Mouse (Mus musculus) CD4-positive, CD25-positive, alpha-beta regulatory T cell (primary cell): ENCODE data around the gene 1190005I06Rik. TPM values are rescaled to one million over a fixed set of nuclear protein-coding genes. Genes with fewer than 3 reads are reported as not detected.

ENCODE experiments used
- polyA plus RNA-seq: library from polyadenylated mRNA; unstranded; fragments of 100-300 nt; shearing (Covaris generic); gene quantifications from one replicate; pipeline ENCODE4 v1.2.1, GENCODE M21; 2017

1190005I06Rik gene
- polyA plus RNA-seq = 2.6 TPM

DNA sequence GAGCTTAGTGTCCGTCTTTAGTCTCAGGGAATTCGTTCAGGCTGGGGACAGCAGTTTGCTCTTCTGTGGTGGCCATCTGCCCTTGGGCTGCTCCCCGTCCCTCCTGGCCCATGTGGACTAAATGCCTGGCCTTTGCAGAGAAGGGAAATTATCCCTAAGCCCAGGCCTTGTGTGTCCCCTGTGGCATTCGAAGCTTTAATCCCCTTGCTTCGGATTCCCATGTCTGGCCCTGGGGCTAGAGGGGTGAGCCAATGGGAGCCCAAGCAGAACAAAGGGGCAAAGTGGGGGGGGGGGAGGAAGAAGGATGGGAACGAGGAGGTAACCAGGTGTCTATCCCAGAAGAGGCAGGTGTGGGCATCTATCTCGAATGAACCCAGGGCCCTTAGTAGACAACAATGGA lies at the start of gene 1190005I06Rik:
Gene 1190005I06Rik (minus strand): TSS at position 101 of the 400 bp plus-strand sequence.

GRCm38 (mm10) chr8:120668374-120668905 lies 21.0 kb upstream of the 1190005I06Rik start, which contains the start of gene Emc8:
Gene Emc8 (minus strand): TSS chr8:120668573.

DNA sequence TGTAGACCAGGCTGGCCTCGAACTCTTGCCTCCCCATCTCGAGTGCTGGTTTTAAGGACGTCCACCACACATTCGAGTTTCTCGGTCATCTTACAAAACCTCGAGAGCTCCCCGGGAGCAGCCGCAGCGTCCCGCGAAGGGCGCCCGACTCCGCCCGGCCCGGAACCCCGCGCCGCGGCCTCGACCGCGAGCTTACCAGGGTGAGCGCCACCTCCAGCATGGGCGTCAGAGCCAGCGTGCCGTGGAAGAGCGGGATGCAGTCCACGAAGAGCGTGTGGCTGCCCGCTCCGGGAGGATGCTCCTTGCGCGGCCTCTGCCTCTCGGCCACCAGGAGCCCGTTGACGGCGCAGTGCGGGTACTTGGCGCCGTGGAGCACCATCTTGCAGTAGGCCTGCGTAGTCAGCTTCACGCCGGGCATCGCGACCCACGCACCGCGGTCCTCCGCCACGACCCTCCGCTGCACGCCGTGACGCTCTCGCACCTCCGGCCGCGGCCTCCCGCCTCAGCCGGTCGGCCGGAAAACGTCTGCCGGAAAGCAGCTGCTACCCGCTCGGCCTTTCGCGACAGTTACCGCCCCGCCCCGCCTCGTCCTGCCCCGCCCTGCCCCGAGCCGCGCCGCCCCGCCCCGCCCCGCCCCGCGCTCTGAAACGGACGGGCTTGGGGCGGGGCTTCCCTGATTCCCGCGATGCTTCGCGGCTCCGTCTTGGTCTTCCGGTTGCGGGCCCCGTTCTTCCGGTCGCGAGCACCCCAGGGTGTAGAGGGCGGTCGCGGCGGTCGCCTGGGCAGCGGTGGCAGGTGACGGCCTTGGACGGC lies 20.3 kb upstream of the 1190005I06Rik start, which contains the start of the genes Gm27021 and Cox4i1:
Gene Gm27021 (minus strand): TSS at position 519 of the 813 bp plus-strand sequence.
Gene Cox4i1 (plus strand): TSS at position 662 of the 813 bp plus-strand sequence.

GRCm38 (mm10) chr8:120588908-120589771 lies 58.3 kb downstream of the 1190005I06Rik start, which contains the start of gene Gins2:
Gene Gins2 (minus strand): TSS chr8:120589304.

Other genes with a start within 250 kb of the 1190005I06Rik start
- gene Gins2, start 58.3 kb downstream of the 1190005I06Rik start, polyA plus RNA-seq = 9.7 TPM
- gene Gm27021, start 20.4 kb upstream of the 1190005I06Rik start, polyA plus RNA-seq = not detected
- gene Cox4i1, start 20.6 kb upstream of the 1190005I06Rik start, polyA plus RNA-seq = 738 TPM
- 86.4 TPM for gene Emc8, start 20.9 kb upstream of the 1190005I06Rik start, polyA plus RNA-seq
- gene Irf8, start 88.7 kb upstream of the 1190005I06Rik start, polyA plus RNA-seq = 39.3 TPM